Mouse (Mus musculus) brain, embryonic 14.5 days (tissue): ENCODE measurements around the gene Pde4d. TPM values are rescaled to one million over a fixed set of nuclear protein-coding genes. Genes with fewer than 3 reads are reported as not detected.

Experiments used
- DNase-seq: peaks from one replicate; pipeline ENCODE4 v3.0.0-alpha.2; 2011; ENCODE audit warnings: low read depth
- CTCF ChIP-seq: fragments of 200-500 bp; IDR thresholded peaks from 2 replicates; pipeline ENCODE4 v1.5.1; 2012; ENCODE audit warnings: inconsistent platforms, mild to moderate bottlenecking, moderate library complexity, borderline replicate concordance; ENCODE audit not compliant: insufficient read depth, insufficient read length; ENCODE audit errors: extremely low read depth
- POLR2A ChIP-seq: fragments of 200-500 bp; IDR thresholded peaks from 2 replicates; pipeline ENCODE4 v1.6.1; 2012; ENCODE audit warnings: mild to moderate bottlenecking, inconsistent platforms, borderline replicate concordance; ENCODE audit not compliant: poor library complexity, insufficient read depth, insufficient read length, severe bottlenecking; ENCODE audit errors: extremely low read depth
- polyA plus RNA-seq: library from polyadenylated mRNA; depleted of rRNA; stranded (reverse); fragments of >200 nt; gene quantifications from 2 replicates; pipeline ENCODE4 v1.2.3, GENCODE M21; 2012

The Pde4d gene
- polyA plus RNA-seq, 1 experiment: 34.9 TPM

GRCm38 (mm10) chr13:109629216-109629615 lies 1179.5 kb downstream of the Pde4d start:
- TF ChIP-seq CTCF (no peak), POLR2A (no peak)
- DNase-seq: no peak

- DNase-seq: no peak
- no peak for TF ChIP-seq POLR2A
- TF ChIP-seq CTCF: no peak
These were observed 1181.8 kb downstream of the Pde4d start for GRCm38 (mm10) chr13:109631399-109632026.

DNA sequence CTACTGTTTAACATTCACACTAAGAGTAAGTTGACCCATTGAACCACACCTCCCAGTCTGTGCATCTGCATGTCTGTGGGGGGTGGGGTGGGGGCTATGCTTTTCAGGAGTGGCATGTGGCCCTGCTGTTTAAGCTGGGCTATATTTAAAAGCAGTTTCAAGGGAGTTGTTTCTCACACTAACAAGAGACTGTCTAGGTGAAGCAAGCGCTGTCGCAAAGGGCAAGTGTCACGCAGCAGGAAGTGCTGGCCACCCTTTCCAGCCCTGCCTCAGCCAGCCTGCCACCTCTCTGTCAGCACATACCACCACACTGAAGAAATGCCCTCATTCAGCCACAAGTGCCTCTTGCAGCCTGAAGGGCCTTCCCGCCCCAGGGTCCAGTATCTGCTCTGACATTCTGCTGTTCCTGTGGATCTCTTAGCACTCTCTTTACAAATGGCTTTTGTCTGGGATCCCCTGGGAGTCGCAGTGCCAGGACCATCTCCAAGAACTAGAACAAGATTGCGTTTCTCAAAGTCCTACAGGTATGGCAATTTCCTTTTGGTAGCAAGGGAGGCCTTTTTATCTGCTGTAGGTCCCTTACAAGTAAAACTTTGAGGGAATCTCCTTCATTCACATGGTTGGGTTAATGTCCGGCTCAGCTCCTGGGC lies 1182.8 kb downstream of the Pde4d start:
- DNase-seq: no peak
- TF ChIP-seq CTCF (no peak), POLR2A (no peak)

GRCm38 (mm10) chr13:109633037-109633418 lies 1183.3 kb downstream of the Pde4d start:
- peak; percentile 57 for DNase-seq
- no peak for TF ChIP-seq CTCF

DNA sequence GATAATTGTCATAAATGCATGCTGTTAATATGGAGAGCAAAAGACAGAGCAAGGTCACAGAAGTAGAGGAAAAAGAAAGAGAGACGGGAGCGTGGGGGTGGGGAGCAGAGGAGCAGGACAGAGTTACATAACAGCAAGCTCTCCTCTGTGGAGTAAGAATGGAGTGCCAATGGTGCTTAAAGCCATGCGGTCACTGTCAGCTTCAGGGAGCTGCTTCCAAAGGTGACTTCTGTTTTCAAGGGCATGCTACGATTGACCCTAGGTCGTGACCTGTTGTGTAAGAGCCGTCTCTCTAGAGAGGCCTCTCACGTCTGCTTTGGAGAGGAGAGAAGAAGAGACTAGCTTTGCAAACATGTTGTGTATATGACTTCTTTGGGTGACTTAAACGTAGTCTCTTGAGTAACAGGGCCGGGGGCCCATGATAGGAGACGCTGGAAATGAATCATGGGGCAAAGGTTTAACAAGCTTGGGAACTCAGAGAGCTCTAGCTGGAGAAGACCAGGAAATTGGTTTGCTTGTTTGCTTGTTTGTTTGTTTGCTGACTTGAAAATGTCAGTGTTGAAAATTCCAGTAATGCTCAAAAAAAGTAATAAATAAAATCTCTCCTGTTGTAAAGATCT lies 1186.3 kb downstream of the Pde4d start:
- TF ChIP-seq POLR2A (no peak), CTCF (no peak)
- no peak for DNase-seq

- DNase-seq: no peak
- TF ChIP-seq CTCF (no peak), POLR2A (no peak)
These were observed 1188.5 kb downstream of the Pde4d start for GRCm38 (mm10) chr13:109638273-109638672.

GRCm38 (mm10) chr13:109639286-109639685 lies 1189.5 kb downstream of the Pde4d start:
- TF ChIP-seq CTCF (no peak), POLR2A (no peak)
- no peak for DNase-seq

- DNase-seq: no peak
- no peak for TF ChIP-seq POLR2A
- no peak for TF ChIP-seq CTCF
These were observed 1191.8 kb downstream of the Pde4d start for GRCm38 (mm10) chr13:109641562-109641961.

GRCm38 (mm10) chr13:109643419-109643818 lies 1193.7 kb downstream of the Pde4d start:
- TF ChIP-seq CTCF (no peak), POLR2A (no peak)
- no peak for DNase-seq

DNA sequence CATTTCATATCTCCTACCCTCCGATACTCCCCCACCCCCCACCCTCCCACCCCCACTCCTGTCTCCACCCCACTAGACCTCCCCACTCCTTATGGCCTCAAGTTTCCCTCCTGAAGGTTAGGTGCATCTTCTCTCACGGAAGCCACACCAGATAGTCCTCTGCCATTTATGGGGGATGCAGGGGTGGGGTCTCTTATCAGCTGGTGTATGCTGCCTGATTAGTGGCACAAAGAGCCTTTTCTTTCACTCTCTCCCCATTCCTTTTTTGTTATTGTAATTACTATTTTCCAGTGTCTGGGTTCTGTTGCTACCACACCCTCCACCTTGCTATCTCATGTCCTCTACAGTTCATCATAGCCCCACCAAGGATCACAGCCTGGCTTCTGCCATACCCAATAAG lies 1194.3 kb downstream of the Pde4d start:
- no peak for DNase-seq

GRCm38 (mm10) chr13:109645284-109645909 lies 1195.6 kb downstream of the Pde4d start:
- TF ChIP-seq CTCF (no peak), POLR2A (no peak)
- DNase-seq: no peak

More for the DNA sequence above, 1194.3 kb downstream of the Pde4d start:
- TF ChIP-seq POLR2A (no peak), CTCF (no peak)
